Mouse (Mus musculus): Measurements from ENCODE around the gene Mt2. TPM values are rescaled to one million over a fixed set of nuclear protein-coding genes. Genes with fewer than 3 reads are reported as not detected.

The Mt2 gene
- total and polyA plus RNA-seq, 2 experiments from 2014 or later = 83.0 to 87.5 TPM

GRCm38 (mm10) chr8:94189275-94190031 is 17.0 kb downstream of the Mt2 start:
- H3K9ac ChIP-seq (replicated peaks; ENCODE audit: low read depth, low read length) = no peak overlapping the region
- H3K4me3 ChIP-seq (ENCODE audit: low read depth, low read length) = no peak overlapping the region
- H3K27me3 ChIP-seq (ENCODE audit: control insufficient read depth, insufficient read depth, low read length) = peaks cover 16% of the 10 kb centered on the region
- no peak overlapping the region for H3K4me2 ChIP-seq (ENCODE audit: low read depth, low read length)
- no peaks in the 10 kb centered on the region for H3K9me3 ChIP-seq (replicated peaks; ENCODE audit: control insufficient read depth, low read length)
- ATAC-seq (ENCODE audit: insufficient read depth, low read depth) (peak; percentile 19; the same call in 1 of the 2 replicates), DNase-seq (ENCODE audit: low spot score) (no peak)
- no peaks in the 10 kb centered on the region for H3K36me3 ChIP-seq (replicated peaks; ENCODE audit: control insufficient read depth, insufficient read depth, low read length)
- WGBS = 42% methylated on average over 13 of the region's 13 CpGs
- H3K4me1 ChIP-seq (ENCODE audit: control insufficient read depth, insufficient read depth) = peaks cover 19% of the 10 kb centered on the region; the same call in 1 of the 2 replicates
- no peak for TF ChIP-seq CTCF (IDR thresholded peaks at IDR 0.05; ENCODE audit: low read depth)
- TF ChIP-seq EP300 (IDR thresholded peaks at IDR 0.05; ENCODE audit: low read depth) = no peak
- H3K27ac ChIP-seq (ENCODE audit: low read depth) = peak overlapping the region; percentile 10; the same call in 1 of the 2 replicates

- no peak overlapping the region for H3K9ac ChIP-seq (replicated peaks; ENCODE audit: low read depth, low read length)
- no peak for TF ChIP-seq CTCF (IDR thresholded peaks at IDR 0.05; ENCODE audit: low read depth)
- TF ChIP-seq EP300 (IDR thresholded peaks at IDR 0.05; ENCODE audit: low read depth) = no peak
- peak; percentile 49 for ATAC-seq (ENCODE audit: insufficient read depth, low read depth)
Observed at GRCm38 (mm10) chr8:94191101-94191691, 18.7 kb downstream of the Mt2 start.

GRCm38 (mm10) chr8:94192926-94193325 is 20.5 kb downstream of the Mt2 start:
- 0 out of 2 replicates have a peak, but pooled peaks cover 3% of the 10 kb centered on the region for H3K27me3 ChIP-seq (ENCODE audit: control insufficient read depth, insufficient read depth, low read length)
- H3K9ac ChIP-seq (replicated peaks; ENCODE audit: low read depth, low read length) = no peak overlapping the region
- H3K4me3 ChIP-seq (ENCODE audit: low read depth, low read length) = no peak overlapping the region
- no peak overlapping the region for H3K4me2 ChIP-seq (ENCODE audit: low read depth, low read length)
- DNase-seq (ENCODE audit: low spot score) = no peak
- peaks cover 14% of the 10 kb centered on the region; the same call in 1 of the 2 replicates for H3K4me1 ChIP-seq (ENCODE audit: control insufficient read depth, insufficient read depth)
- H3K36me3 ChIP-seq (replicated peaks; ENCODE audit: control insufficient read depth, insufficient read depth, low read length) = no peaks in the 10 kb centered on the region
- H3K9me3 ChIP-seq (replicated peaks; ENCODE audit: control insufficient read depth, low read length) = no peaks in the 10 kb centered on the region
- 67% methylated on average over 1 of the region's 1 CpGs for WGBS
- no peak for ATAC-seq (ENCODE audit: insufficient read depth, low read depth)
- no peak overlapping the region for H3K27ac ChIP-seq (ENCODE audit: low read depth)
- no peak for TF ChIP-seq CTCF (IDR thresholded peaks at IDR 0.05; ENCODE audit: low read depth)
- TF ChIP-seq EP300 (IDR thresholded peaks at IDR 0.05; ENCODE audit: low read depth) = no peak

More at GRCm38 (mm10) chr8:94191101-94191691, 18.7 kb downstream of the Mt2 start:
- DNase-seq (ENCODE audit: low spot score) = peak; percentile 60
- Histone ChIP-seq H3K4me3 (ENCODE audit: low read depth, low read length) (peak overlapping the region; percentile 12; the same call in 1 of the 2 replicates), H3K4me2 (ENCODE audit: low read depth, low read length) (peak overlapping the region; percentile 44), H3K9me3 (replicated peaks; ENCODE audit: control insufficient read depth, low read length) (no peaks in the 10 kb centered on the region), H3K4me1 (ENCODE audit: control insufficient read depth, insufficient read depth) (peaks cover 19% of the 10 kb centered on the region; the same call in 1 of the 2 replicates), H3K27me3 (ENCODE audit: control insufficient read depth, insufficient read depth, low read length) (0 out of 2 replicates have a peak, but pooled peaks cover 12% of the 10 kb centered on the region), H3K27ac (ENCODE audit: low read depth) (no peak overlapping the region), H3K36me3 (replicated peaks; ENCODE audit: control insufficient read depth, insufficient read depth, low read length) (no peaks in the 10 kb centered on the region)
- WGBS = 27% methylated on average over 21 of the region's 21 CpGs

GRCm38 (mm10) chr8:94194591-94195223 is 22.2 kb downstream of the Mt2 start:
- no peaks in the 10 kb centered on the region for H3K36me3 ChIP-seq (replicated peaks; ENCODE audit: control insufficient read depth, insufficient read depth, low read length)
- ATAC-seq (ENCODE audit: insufficient read depth, low read depth) (no peak), DNase-seq (ENCODE audit: low spot score) (no peak)
- 0 out of 2 replicates have a peak, but pooled peaks cover 3% of the 10 kb centered on the region for H3K27me3 ChIP-seq (ENCODE audit: control insufficient read depth, insufficient read depth, low read length)
- no peak for TF ChIP-seq CTCF (IDR thresholded peaks at IDR 0.05; ENCODE audit: low read depth)
- TF ChIP-seq EP300 (IDR thresholded peaks at IDR 0.05; ENCODE audit: low read depth) = no peak
- H3K27ac ChIP-seq (ENCODE audit: low read depth) = no peak overlapping the region
- 75% methylated on average over 7 of the region's 7 CpGs for WGBS
- H3K9ac ChIP-seq (replicated peaks; ENCODE audit: low read depth, low read length) = no peak overlapping the region
- H3K4me2 ChIP-seq (ENCODE audit: low read depth, low read length) = no peak overlapping the region
- H3K4me3 ChIP-seq (ENCODE audit: low read depth, low read length) = no peak overlapping the region
- peaks cover 8% of the 10 kb centered on the region; the same call in 1 of the 2 replicates for H3K4me1 ChIP-seq (ENCODE audit: control insufficient read depth, insufficient read depth)
- H3K9me3 ChIP-seq (replicated peaks; ENCODE audit: control insufficient read depth, low read length) = no peaks in the 10 kb centered on the region

DNA sequence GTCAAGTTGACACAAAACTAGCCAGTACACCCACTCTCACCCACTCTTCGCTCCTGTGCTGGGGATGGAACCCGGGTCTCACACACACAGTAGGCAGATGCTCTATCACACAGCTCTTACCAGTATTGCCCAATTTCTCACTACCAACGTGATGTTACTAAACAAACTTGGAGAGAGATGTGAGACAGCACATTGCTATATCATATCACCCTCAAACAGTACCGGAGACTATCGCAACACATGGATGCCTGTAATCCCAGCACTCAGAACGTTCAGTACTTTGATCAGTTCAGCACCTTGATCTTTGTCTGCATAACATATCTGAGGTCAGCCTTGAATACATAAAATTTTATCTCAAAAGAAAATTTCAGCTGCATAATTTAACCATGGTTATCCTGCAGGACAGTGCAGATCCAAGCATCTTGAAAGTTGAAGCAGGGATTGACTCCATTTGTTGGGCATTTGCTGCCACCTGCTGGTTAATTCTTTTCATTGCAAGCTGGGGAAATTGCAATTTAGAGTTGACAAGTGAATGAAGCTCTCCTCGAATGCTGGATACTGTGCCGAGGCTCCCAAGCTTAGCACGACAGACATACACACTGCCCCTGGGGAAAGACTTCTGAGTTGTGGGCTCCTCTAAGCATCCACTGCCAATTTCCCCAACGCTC is 26.9 kb downstream of the Mt2 start:
- Histone ChIP-seq H3K27me3 (ENCODE audit: control insufficient read depth, insufficient read depth, low read length) (0 out of 2 replicates have a peak, but pooled peaks cover 3% of the 10 kb centered on the region), H3K36me3 (replicated peaks; ENCODE audit: control insufficient read depth, insufficient read depth, low read length) (no peaks in the 10 kb centered on the region), H3K4me1 (ENCODE audit: control insufficient read depth, insufficient read depth) (no peaks in the 10 kb centered on the region), H3K9ac (replicated peaks; ENCODE audit: low read depth, low read length) (no peak overlapping the region), H3K27ac (ENCODE audit: low read depth) (no peak overlapping the region), H3K4me3 (ENCODE audit: low read depth, low read length) (no peak overlapping the region), H3K4me2 (ENCODE audit: low read depth, low read length) (no peak overlapping the region), H3K9me3 (replicated peaks; ENCODE audit: control insufficient read depth, low read length) (no peaks in the 10 kb centered on the region)
- DNase-seq (ENCODE audit: low spot score) (peak; percentile 77), ATAC-seq (ENCODE audit: insufficient read depth, low read depth) (peak; percentile 30; the same call in 1 of the 2 replicates)
- 43% methylated on average over 10 of the region's 10 CpGs for WGBS
- TF ChIP-seq EP300 (IDR thresholded peaks at IDR 0.05; ENCODE audit: low read depth) (no peak), CTCF (IDR thresholded peaks at IDR 0.05; ENCODE audit: low read depth) (peak; percentile 83)

Measured in heart, postnatal 0 days (tissue).